ENCODE assay signal across 32 mouse cellular contexts in the genomic region with DNA sequence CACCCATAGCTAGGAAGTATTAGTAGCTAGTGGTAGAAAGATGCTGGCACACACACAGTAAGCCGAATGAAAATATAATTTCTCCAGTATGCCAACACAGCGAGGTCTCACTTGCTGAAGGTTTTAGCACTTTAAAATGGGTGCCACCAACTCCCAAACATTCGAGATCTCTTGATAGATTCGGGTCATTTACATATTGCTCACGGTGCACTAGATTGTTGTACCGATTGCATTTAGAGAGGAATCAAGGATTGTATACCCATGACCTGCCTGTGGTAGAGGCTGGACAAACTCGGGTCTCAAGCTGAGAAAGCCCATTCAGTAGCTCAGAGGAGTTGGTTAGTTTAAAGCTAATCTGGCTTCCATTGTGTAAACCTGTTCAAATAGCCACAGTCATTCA. TPM values are rescaled to one million over a fixed set of nuclear protein-coding genes. Genes with fewer than 3 reads are reported as not detected.
A peak's percentile ranks its signal among the peaks of the same experiment; 100 is the strongest.
DNase-seq lines count a peak whose midpoint lies in the region; ATAC-seq and TF ChIP-seq lines count a peak whose summit lies in the region.
"Had no signal": no experiment of that assay in that cellular context is flagged by ENCODE, and none has a peak within 500 bp of the region (broad histone marks: within the 10 kb centered on the region; RNA-seq: fewer than 3 reads in every experiment).

No protein-coding gene starts in this region.

- DNase-seq in heart, embryonic 10.5 days (ENCODE audit: low spot score), result peak; percentile 73
- no peak for DNase-seq in heart, postnatal 4 days
- no peak for DNase-seq in heart, adult 18-20 months
- peak; percentile 38 for DNase-seq in R1 (ENCODE audit: low read depth, low spot score)
- DNase-seq in left cerebral cortex, adult 11 months (ENCODE audit: low spot score), result no peak
- DNase-seq: adrenal gland, postnatal 10 days; adrenal gland, postnatal 36 days; B cell, adult 2 months; cerebellum, adult 11-12 months; cerebellum, adult 8-10 months; cerebellum, postnatal 10 days; cerebellum, postnatal 36 days; embryo, embryonic 11 days; gastrocnemius, postnatal 25 days; heart, postnatal 36 days; kidney, adult 18-20 months; kidney, adult 9 months had no signal

- no peak overlapping the region for H3K4me3 ChIP-seq in heart, embryonic 10.5 days
- no peak overlapping the region for H3K4me3 ChIP-seq in heart, embryonic 16.5 days (ENCODE audit: low read length)
- no peak overlapping the region for H3K4me3 ChIP-seq in ES-Bruce4 (ENCODE audit: low read depth, low read length)
- H3K4me3 ChIP-seq: embryonic facial prominence, embryonic 10.5 days; embryonic facial prominence, embryonic 13.5 days; erythroblast, embryonic 14.5 days; forebrain, embryonic 12.5 days; forebrain, embryonic 15.5 days had no signal

- peaks cover 52% of the 10 kb centered on the region for H3K36me3 ChIP-seq in heart, embryonic 10.5 days
- H3K36me3 ChIP-seq in heart, embryonic 16.5 days (ENCODE audit: control insufficient read depth, insufficient read depth), result peaks cover 33% of the 10 kb centered on the region
- peaks cover 35% of the 10 kb centered on the region for H3K36me3 ChIP-seq in ES-Bruce4 (ENCODE audit: control insufficient read depth, insufficient read depth, low read length, poor library complexity, severe bottlenecking)

- ATAC-seq in heart, embryonic 16.5 days (replicated peaks; ENCODE audit: extremely low read depth, insufficient read depth, low FRiP score), result no peak
- no peak for ATAC-seq in CD4-positive, CD25-positive, alpha-beta regulatory T cell, adult 4 months
- ATAC-seq: forebrain, embryonic 15.5 days; hindbrain, postnatal 0 days; inflammation-experienced regulatory T-cells, adult 6 months; intestine, embryonic 16.5 days had no signal

- peaks cover 13% of the 10 kb centered on the region; the same call in 1 of the 2 replicates for H3K4me1 ChIP-seq in heart, embryonic 10.5 days
- peaks cover 19% of the 10 kb centered on the region for H3K4me1 ChIP-seq in heart, embryonic 16.5 days (ENCODE audit: control insufficient read depth, insufficient read depth, low read length)
- peaks cover 3% of the 10 kb centered on the region for H3K4me1 ChIP-seq in ES-Bruce4 (ENCODE audit: control insufficient read depth, insufficient read depth, low read length)
- H3K4me1 ChIP-seq: embryonic facial prominence, embryonic 10.5 days; embryonic facial prominence, embryonic 13.5 days; forebrain, embryonic 12.5 days; forebrain, embryonic 15.5 days had no signal

- H3K27ac ChIP-seq in heart, embryonic 10.5 days, result no peak overlapping the region
- H3K27ac ChIP-seq in heart, embryonic 16.5 days (ENCODE audit: low read length), result peak overlapping the region; percentile 25
- peak overlapping the region; percentile 56 for H3K27ac ChIP-seq in ES-Bruce4 (ENCODE audit: insufficient read depth, low read length)
- H3K27ac ChIP-seq: embryonic facial prominence, embryonic 10.5 days; embryonic facial prominence, embryonic 13.5 days; forebrain, embryonic 12.5 days; forebrain, embryonic 15.5 days; hindbrain, embryonic 14.5 days; hindbrain, postnatal 0 days had no signal

- no peak for TF ChIP-seq EP300 in ES-Bruce4 (IDR thresholded peaks at IDR 0.05; ENCODE audit: insufficient read depth, low read depth, low read length)

- H3K4me2 ChIP-seq in heart, embryonic 16.5 days (ENCODE audit: low read depth, low read length), result no peak overlapping the region
- H3K4me2 ChIP-seq: embryonic facial prominence, embryonic 13.5 days; forebrain, embryonic 12.5 days; forebrain, embryonic 15.5 days; hindbrain, embryonic 14.5 days had no signal

- no peak for TF ChIP-seq POLR2A in ES-Bruce4 (IDR thresholded peaks at IDR 0.05; ENCODE audit: insufficient read depth, low read length)

- 82% methylated on average over 7 of the region's 7 CpGs for WGBS in heart, embryonic 10.5 days
- WGBS in heart, embryonic 16.5 days, result 80% methylated on average over 7 of the region's 7 CpGs

- no peak overlapping the region for H3K9ac ChIP-seq in heart, embryonic 16.5 days (ENCODE audit: low read length)
- no peak overlapping the region for H3K9ac ChIP-seq in ES-Bruce4 (ENCODE audit: low read depth, poor library complexity, severe bottlenecking)
- H3K9ac ChIP-seq: embryonic facial prominence, embryonic 13.5 days; forebrain, embryonic 12.5 days; forebrain, embryonic 15.5 days; hindbrain, embryonic 14.5 days had no signal

- TF ChIP-seq CTCF in ES-Bruce4 (IDR thresholded peaks at IDR 0.05; ENCODE audit: low read depth, low read length), result no peak

- H3K9me3 ChIP-seq in heart, embryonic 10.5 days, result no peaks in the 10 kb centered on the region
- no peaks in the 10 kb centered on the region for H3K9me3 ChIP-seq in heart, embryonic 16.5 days (replicated peaks; ENCODE audit: control insufficient read depth, low read length)
- no peaks in the 10 kb centered on the region for H3K9me3 ChIP-seq in ES-Bruce4 (replicated peaks; ENCODE audit: control insufficient read depth, insufficient read depth, low read length, poor library complexity, severe bottlenecking)
- H3K9me3 ChIP-seq: embryonic facial prominence, embryonic 10.5 days; embryonic facial prominence, embryonic 13.5 days; forebrain, embryonic 12.5 days; forebrain, embryonic 15.5 days had no signal

- no peaks in the 10 kb centered on the region for H3K27me3 ChIP-seq in heart, embryonic 10.5 days (ENCODE audit: insufficient read depth, poor library complexity, severe bottlenecking)
- no peaks in the 10 kb centered on the region for H3K27me3 ChIP-seq in heart, embryonic 16.5 days (ENCODE audit: control insufficient read depth, insufficient read depth, low read length)
- H3K27me3 ChIP-seq in ES-Bruce4 (ENCODE audit: control insufficient read depth, insufficient read depth, low read length, poor library complexity, severe bottlenecking), result no peaks in the 10 kb centered on the region
- H3K27me3 ChIP-seq: embryonic facial prominence, embryonic 13.5 days; forebrain, embryonic 12.5 days; forebrain, embryonic 15.5 days had no signal

RNA-seq across cellular contexts. Expression of a gene that starts 9.5 kb away (rescaled TPM):
- polyA plus RNA-seq in heart, embryonic 10.5 days (2016; fragmentation: Nextera tagmentation; extraction: Ambion mirVana), result 2.2 and 4.1 TPM in 2 replicates
- total RNA-seq in heart, postnatal 4 days (2021), result not detected
- 1.8 and 1.9 TPM in 2 replicates for polyA plus RNA-seq in heart, embryonic 16.5 days (2015; fragmentation: Nextera tagmentation; extraction: Ambion mirVana)
- not detected for total RNA-seq in heart, adult 18-20 months (2021)
- not detected in 2 replicates for polyA plus RNA-seq in ES-Bruce4 (2011; ENCODE audit: insufficient read depth, insufficient read length, low read depth, missing spikeins)
- 10 to 100 TPM in 1 of 2 experiments, 1 to 10 TPM in 1; 7.6 to 14.3 TPM for polyA plus RNA-seq in CD4-positive, CD25-positive, alpha-beta regulatory T cell, adult 4 months (2017; shearing (Covaris generic))
- total RNA-seq: adrenal gland, adult 18-20 months; adrenal gland, postnatal 10 days; adrenal gland, postnatal 36 days; gastrocnemius, adult 8-10 months; gastrocnemius, postnatal 25 days; heart, adult 8-10 months; heart, postnatal 36 days; hindbrain, postnatal 0 days had no signal
- polyA plus RNA-seq: erythroblast, embryonic 14.5 days had no signal

RNA-seq across cellular contexts. Expression of a gene that starts 27.8 kb away (rescaled TPM):
- 660 and 767 TPM in 2 replicates for polyA plus RNA-seq in heart, embryonic 10.5 days (2016; fragmentation: Nextera tagmentation; extraction: Ambion mirVana)
- 100 to 1,000 TPM; 468 to 481 TPM for total RNA-seq in heart, postnatal 4 days (2021)
- 528 and 599 TPM in 2 replicates for polyA plus RNA-seq in heart, embryonic 16.5 days (2015; fragmentation: Nextera tagmentation; extraction: Ambion mirVana)
- total RNA-seq in heart, adult 18-20 months (2021), result 100 to 1,000 TPM; 193 to 194 TPM
- polyA plus RNA-seq in ES-Bruce4 (2011; ENCODE audit: insufficient read depth, insufficient read length, low read depth, missing spikeins), result 1,007 and 1,035 TPM in 2 replicates
- 1,000 to 10,000 TPM; 1,072 to 1,239 TPM for polyA plus RNA-seq in CD4-positive, CD25-positive, alpha-beta regulatory T cell, adult 4 months (2017; shearing (Covaris generic))

Comparison
In these comparisons a context has a peak if more than half of its experiments do, and no peak if none do; other contexts are left out.
1. DNase-seq: peak in heart, embryonic 10.5 days (single experiment) and R1 (single experiment); none in heart, postnatal 4 days (single experiment), heart, adult 18-20 months (0 of 2) and left cerebral cortex, adult 11 months (single experiment).